Mouse (Mus musculus): ENCODE measurements around the gene Tango6. TPM values are rescaled to one million over a fixed set of nuclear protein-coding genes. Genes with fewer than 3 reads are reported as not detected.

Tango6 gene
- polyA plus RNA-seq, 1 experiment from 2014 or later: 0.75 TPM

DNA sequence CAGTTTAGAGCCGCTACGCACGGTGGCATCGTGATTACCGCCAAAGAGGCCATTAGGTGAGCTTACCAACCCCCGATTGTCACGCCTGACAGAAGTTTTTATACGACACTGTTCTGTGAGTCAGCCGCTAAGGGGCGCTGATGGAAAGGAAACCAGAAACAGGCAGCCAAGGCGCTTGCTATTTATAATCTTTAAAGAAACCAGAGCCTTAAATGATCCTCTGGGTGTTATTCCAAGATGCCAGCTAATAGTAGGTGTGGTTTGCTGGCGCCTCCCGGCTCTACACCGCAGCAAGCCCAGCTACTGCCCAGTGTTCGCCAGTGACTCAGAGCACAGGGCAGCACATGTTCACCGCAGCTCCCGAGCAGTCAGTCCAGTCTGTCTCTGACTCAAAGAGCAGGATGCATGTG is 35.2 kb downstream of the Tango6 start:
- Histone ChIP-seq H3K36me3 (ENCODE audit: inconsistent target) (no peaks in the 10 kb centered on the region), H3K4me3 (ENCODE audit: inconsistent target) (no peak overlapping the region), H3K79me2 (ENCODE audit: inconsistent target) (no peaks in the 10 kb centered on the region), H3K27ac (no peak overlapping the region)
- 25% methylated on average over 17 of the region's 17 CpGs for WGBS (ENCODE audit: missing documents)

DNA sequence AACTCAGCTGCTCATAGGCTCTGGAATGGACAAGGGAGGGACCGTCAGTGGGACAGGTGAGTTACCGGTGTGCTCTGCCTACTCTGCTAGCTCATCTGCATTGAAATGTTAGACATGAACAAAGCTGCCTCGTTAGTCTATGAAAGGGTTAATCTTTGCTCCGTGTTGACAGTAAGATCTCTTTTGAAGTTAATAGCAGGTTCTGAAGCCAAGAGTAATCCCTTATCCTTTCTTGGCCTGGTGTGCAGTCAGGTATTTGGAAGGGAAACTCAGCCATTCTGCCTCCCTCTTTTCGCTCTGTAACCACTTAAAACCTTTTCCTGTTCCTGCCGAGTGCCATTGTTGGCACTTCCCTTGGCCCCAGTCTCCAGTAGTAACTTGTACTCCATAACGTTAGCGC is 38.1 kb downstream of the Tango6 start:
- no peak overlapping the region for H3K27ac ChIP-seq
- WGBS (ENCODE audit: missing documents): 70% methylated on average over 8 of the region's 8 CpGs
- H3K4me3 ChIP-seq (ENCODE audit: inconsistent target): no peak overlapping the region
- H3K79me2 ChIP-seq (ENCODE audit: inconsistent target): no peaks in the 10 kb centered on the region
- no peaks in the 10 kb centered on the region for H3K36me3 ChIP-seq (ENCODE audit: inconsistent target)

GRCm38 (mm10) chr8:106722453-106722852 is 39.6 kb downstream of the Tango6 start:
- 97% methylated on average over 6 of the region's 6 CpGs for WGBS (ENCODE audit: missing documents)
- Histone ChIP-seq H3K27ac (no peak overlapping the region), H3K79me2 (ENCODE audit: inconsistent target) (no peaks in the 10 kb centered on the region), H3K4me3 (ENCODE audit: inconsistent target) (no peak overlapping the region), H3K36me3 (ENCODE audit: inconsistent target) (no peaks in the 10 kb centered on the region)

DNA sequence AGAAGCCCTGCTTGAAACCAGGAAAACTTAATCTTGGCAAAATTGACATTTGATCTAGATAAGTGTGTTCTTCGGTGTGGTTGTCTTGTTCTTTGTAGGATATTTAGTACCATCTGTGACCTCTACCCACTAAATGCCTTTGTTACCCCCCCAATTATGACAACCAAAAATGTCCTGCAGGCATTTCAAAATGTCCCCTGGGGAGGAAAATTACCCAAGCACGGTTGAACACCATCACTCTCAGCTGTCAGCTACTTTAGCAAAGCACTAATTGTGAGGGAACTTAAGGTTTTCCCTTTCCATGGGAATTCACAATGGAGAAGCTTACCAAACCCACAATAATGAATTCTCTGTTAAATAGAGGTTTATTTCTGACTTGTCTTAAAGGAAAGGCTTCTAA is 41.1 kb downstream of the Tango6 start:
- 87% methylated on average over 2 of the region's 2 CpGs for WGBS (ENCODE audit: missing documents)
- Histone ChIP-seq H3K4me3 (ENCODE audit: inconsistent target) (no peak overlapping the region), H3K79me2 (ENCODE audit: inconsistent target) (no peaks in the 10 kb centered on the region), H3K27ac (no peak overlapping the region), H3K36me3 (ENCODE audit: inconsistent target) (no peaks in the 10 kb centered on the region)

GRCm38 (mm10) chr8:106726551-106726950 is 43.7 kb downstream of the Tango6 start:
- no peak overlapping the region for H3K27ac ChIP-seq
- H3K79me2 ChIP-seq (ENCODE audit: inconsistent target): no peaks in the 10 kb centered on the region
- 95% methylated on average over 6 of the region's 6 CpGs for WGBS (ENCODE audit: missing documents)
- H3K4me3 ChIP-seq (ENCODE audit: inconsistent target): no peak overlapping the region
- H3K36me3 ChIP-seq (ENCODE audit: inconsistent target): no peaks in the 10 kb centered on the region

DNA sequence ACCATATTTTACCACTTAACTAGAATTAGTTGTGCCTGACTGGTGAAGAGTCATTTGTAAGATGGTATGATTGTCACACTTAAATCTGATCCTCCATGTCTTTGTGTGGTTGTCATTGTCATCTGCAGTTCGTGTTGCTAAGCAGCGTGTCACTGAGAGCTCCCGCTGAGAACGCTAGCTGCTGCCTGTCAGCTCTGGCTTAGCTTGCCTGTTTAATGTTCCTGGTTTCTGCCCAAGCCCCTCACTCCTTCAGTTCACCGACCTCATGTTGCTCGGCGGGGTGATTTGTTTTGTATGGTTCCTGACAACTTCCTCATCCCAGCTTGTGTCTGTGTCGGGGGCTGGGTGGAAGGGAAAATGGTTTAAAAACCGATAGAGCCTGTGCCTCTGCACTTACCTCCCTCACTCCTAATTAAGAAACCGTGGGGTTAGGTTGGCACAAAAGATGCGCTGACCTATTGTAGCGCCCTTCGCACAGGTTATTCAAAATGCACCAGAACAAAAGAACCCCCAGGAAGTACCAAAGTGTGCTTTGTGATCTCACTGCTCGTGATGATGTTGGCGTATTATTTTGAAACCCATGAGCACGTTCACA is 44.5 kb downstream of the Tango6 start:
- 54% methylated on average over 16 of the region's 16 CpGs for WGBS (ENCODE audit: missing documents)
- no peaks in the 10 kb centered on the region for H3K36me3 ChIP-seq (ENCODE audit: inconsistent target)

DNA sequence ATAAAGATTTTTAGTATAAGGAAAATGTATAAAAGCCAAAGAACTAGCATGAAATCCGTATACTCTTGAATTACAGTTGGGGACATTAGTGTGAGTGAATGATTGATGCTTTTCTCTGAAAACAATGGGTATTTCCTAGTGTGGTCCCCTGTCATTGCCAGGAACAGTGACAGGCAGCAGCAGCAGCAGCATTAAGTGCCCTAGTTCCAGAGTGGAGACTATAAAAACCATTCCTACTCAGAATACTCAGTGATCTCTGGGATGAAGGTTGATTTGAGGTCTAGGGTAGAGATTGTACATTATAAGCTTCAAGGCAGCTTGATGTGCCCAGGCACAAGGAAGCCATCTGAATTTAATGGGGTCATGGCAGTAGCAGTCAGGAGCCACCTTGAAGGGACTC is 45.0 kb downstream of the Tango6 start:
- Histone ChIP-seq H3K36me3 (ENCODE audit: inconsistent target) (no peaks in the 10 kb centered on the region), H3K27ac (no peak overlapping the region), H3K79me2 (ENCODE audit: inconsistent target) (no peaks in the 10 kb centered on the region), H3K4me3 (ENCODE audit: inconsistent target) (no peak overlapping the region)
- WGBS (ENCODE audit: missing documents): 94% methylated on average over 1 of the region's 1 CpGs

More for the DNA sequence above, 44.5 kb downstream of the Tango6 start:
- Histone ChIP-seq H3K79me2 (ENCODE audit: inconsistent target) (no peaks in the 10 kb centered on the region), H3K27ac (no peak overlapping the region), H3K4me3 (ENCODE audit: inconsistent target) (no peak overlapping the region)

GRCm38 (mm10) chr8:106732921-106733320 is 50.1 kb downstream of the Tango6 start:
- no peaks in the 10 kb centered on the region for H3K79me2 ChIP-seq (ENCODE audit: inconsistent target)
- 63% methylated on average over 5 of the region's 5 CpGs for WGBS (ENCODE audit: missing documents)
- no peak overlapping the region for H3K4me3 ChIP-seq (ENCODE audit: inconsistent target)

GRCm38 (mm10) chr8:106733703-106734102 is 50.8 kb downstream of the Tango6 start:
- H3K4me3 ChIP-seq (ENCODE audit: inconsistent target): no peak overlapping the region
- WGBS (ENCODE audit: missing documents): 77% methylated on average over 3 of the region's 3 CpGs
- no peaks in the 10 kb centered on the region for H3K36me3 ChIP-seq (ENCODE audit: inconsistent target)
- no peak overlapping the region for H3K27ac ChIP-seq
- no peaks in the 10 kb centered on the region for H3K79me2 ChIP-seq (ENCODE audit: inconsistent target)

More at GRCm38 (mm10) chr8:106732921-106733320, 50.1 kb downstream of the Tango6 start:
- Histone ChIP-seq H3K36me3 (ENCODE audit: inconsistent target) (no peaks in the 10 kb centered on the region), H3K27ac (no peak overlapping the region)

GRCm38 (mm10) chr8:106734222-106734621 is 51.4 kb downstream of the Tango6 start:
- no peaks in the 10 kb centered on the region for H3K36me3 ChIP-seq (ENCODE audit: inconsistent target)
- H3K27ac ChIP-seq: no peak overlapping the region
- H3K79me2 ChIP-seq (ENCODE audit: inconsistent target): no peaks in the 10 kb centered on the region
- no peak overlapping the region for H3K4me3 ChIP-seq (ENCODE audit: inconsistent target)

DNA sequence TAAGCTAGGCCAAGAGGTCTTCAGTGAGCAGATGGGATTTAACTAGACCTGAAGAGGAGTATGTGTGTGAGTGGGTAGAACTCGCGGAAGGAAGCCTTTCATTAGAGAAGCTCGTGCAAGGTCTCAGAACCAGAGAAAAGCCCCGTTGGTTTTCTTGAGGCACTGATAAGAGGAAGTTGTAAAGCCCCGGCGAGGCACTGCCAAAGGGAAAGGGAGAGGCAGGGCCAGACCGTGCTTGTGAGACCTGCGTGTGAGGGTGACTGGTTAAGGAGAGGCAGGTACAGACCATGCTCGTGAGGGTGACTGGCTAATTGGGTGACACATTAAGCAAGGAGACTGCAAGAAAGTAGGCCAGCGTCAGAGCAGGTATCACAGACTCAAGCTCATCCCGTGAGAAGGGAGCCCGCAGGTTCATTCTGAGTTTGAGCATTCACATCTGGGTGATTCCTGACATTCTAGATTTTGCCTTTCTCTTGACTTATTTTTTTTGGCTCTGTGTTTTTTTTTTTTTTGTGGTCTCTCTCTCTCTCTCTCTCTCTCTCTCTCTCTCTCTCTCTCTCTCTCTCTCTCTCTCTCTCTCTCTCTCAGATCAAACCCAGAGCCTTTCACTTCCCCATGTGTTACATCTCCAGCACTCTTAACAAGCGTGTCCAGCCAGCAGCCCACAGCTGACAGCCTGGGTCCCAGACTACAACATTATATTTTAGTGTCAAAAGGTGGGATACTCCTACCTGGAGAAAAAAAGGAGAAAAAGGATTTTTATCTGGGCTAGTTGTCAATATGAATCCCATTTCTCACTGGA is 54.2 kb downstream of the Tango6 start:
- Histone ChIP-seq H3K4me3 (ENCODE audit: inconsistent target) (no peak overlapping the region), H3K27ac (no peak overlapping the region), H3K36me3 (ENCODE audit: inconsistent target) (no peaks in the 10 kb centered on the region), H3K79me2 (ENCODE audit: inconsistent target) (no peaks in the 10 kb centered on the region)
- 22% methylated on average over 13 of the region's 13 CpGs for WGBS (ENCODE audit: missing documents)

- no peaks in the 10 kb centered on the region for H3K36me3 ChIP-seq (ENCODE audit: inconsistent target)
- H3K4me3 ChIP-seq (ENCODE audit: inconsistent target): no peak overlapping the region
- WGBS (ENCODE audit: missing documents): 96% methylated on average over 2 of the region's 2 CpGs
- H3K27ac ChIP-seq: no peak overlapping the region
- no peaks in the 10 kb centered on the region for H3K79me2 ChIP-seq (ENCODE audit: inconsistent target)
Measured at GRCm38 (mm10) chr8:106737846-106738245, 55.0 kb downstream of the Tango6 start.

GRCm38 (mm10) chr8:106742321-106742720 is 59.5 kb downstream of the Tango6 start:
- 93% methylated on average over 8 of the region's 10 CpGs for WGBS (ENCODE audit: missing documents)

DNA sequence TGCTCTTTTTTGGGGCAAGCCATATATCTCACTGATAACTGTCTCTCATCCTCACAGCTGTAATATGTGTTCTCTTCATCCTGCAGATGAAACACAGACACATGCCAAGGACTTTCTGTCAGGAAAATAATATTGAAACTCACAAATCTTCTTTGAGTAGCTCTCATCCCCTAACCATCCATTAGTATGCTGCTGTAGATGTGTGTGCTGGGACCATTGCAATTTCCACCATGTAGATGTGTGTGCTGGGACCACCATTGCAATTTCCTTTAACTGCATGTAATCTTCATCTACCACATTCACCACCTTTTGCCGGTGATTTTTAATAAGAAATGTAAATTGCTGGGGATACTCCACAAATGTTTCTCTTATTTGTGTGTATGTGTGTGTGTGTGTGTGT is 60.5 kb downstream of the Tango6 start:
- Histone ChIP-seq H3K79me2 (ENCODE audit: inconsistent target) (no peaks in the 10 kb centered on the region), H3K27ac (no peak overlapping the region), H3K36me3 (ENCODE audit: inconsistent target) (no peaks in the 10 kb centered on the region), H3K4me3 (ENCODE audit: inconsistent target) (no peak overlapping the region)
- 100% methylated on average over 1 of the region's 1 CpGs for WGBS (ENCODE audit: missing documents)

More at GRCm38 (mm10) chr8:106742321-106742720, 59.5 kb downstream of the Tango6 start:
- Histone ChIP-seq H3K27ac (no peak overlapping the region), H3K79me2 (ENCODE audit: inconsistent target) (no peaks in the 10 kb centered on the region), H3K4me3 (ENCODE audit: inconsistent target) (no peak overlapping the region), H3K36me3 (ENCODE audit: inconsistent target) (no peaks in the 10 kb centered on the region)

- Histone ChIP-seq H3K36me3 (ENCODE audit: inconsistent target) (no peaks in the 10 kb centered on the region), H3K4me3 (ENCODE audit: inconsistent target) (no peak overlapping the region), H3K27ac (no peak overlapping the region), H3K79me2 (ENCODE audit: inconsistent target) (no peaks in the 10 kb centered on the region)
- WGBS (ENCODE audit: missing documents): 77% methylated on average over 3 of the region's 3 CpGs
Measured at GRCm38 (mm10) chr8:106753436-106753835, 70.6 kb downstream of the Tango6 start.

All from macrophage (primary cell).